Mouse (Mus musculus): ENCODE data around the gene Chchd2.

DNA sequence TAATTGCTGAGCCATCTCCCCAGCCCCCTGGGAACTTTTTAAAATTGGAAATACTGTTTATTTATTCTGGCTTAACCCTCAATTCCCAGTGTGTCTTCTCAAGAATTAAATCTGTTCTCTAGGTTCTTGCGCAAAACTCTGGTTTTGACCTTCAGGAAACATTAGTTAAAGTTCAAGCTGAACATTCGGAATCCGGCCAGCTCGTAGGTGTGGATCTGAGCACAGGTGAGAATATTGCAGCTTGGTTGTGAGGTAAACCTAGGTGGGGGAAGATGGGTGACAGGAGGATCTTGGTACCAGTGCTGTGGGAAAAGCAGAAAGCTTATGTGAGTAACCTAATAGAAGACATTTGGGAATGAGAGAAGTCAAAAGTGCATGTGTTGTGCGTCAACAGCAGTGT, 42.4 kb downstream of the Chchd2 start:
- TF ChIP-seq CTCF (IDR thresholded peaks at IDR 0.05; ENCODE audit: control insufficient read depth, insufficient read depth, low read length) (no peak), POLR2A (IDR thresholded peaks at IDR 0.05; ENCODE audit: borderline replicate concordance, control insufficient read depth, low read depth, low read length) (no peak)
